Mouse (Mus musculus) 416B (cell line): ENCODE data around the gene Adcy9.
A peak's percentile ranks its signal among the peaks of the same experiment; 100 is the strongest.

Source experiments
- DNase-seq: peaks from one replicate; pipeline ENCODE4 v3.0.0; 2011; ENCODE audit warnings: low read depth

Gene Adcy9

DNA sequence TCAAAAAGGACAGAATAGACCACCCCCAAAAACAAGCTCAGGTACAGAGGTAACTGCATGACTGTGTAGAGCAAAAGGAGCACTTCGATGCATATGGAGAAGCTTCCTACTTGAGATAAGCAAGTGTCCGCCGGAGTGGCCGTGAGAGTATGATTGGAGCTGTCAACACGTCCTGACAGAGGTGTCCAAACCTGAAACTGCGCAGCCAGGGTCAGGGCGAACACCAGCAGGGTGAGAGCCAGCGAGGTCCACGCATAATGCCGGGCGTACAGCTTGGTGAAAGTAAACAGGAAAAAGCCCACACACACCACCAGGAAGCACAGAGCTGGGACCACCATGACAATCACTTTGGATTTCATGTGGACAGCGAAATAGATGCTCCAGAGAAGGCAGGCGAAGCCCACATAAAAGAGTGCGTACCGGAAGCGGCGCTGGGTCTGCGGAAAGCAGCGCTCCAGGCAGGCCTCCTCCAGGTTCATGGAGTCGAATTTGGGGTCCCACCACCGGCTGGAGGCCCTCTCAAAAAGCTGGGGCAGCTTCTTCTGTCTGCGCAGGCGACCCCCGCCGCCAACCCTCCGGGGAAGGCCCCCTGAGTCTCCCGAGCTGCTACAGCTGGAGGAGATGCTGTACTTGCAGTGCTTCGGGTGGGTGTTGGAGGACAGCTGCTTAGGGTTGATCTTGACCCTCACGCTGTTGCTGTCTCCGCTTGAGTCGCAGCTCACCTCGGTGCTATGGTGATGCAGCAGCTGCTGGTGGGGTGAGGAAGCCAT is 1.3 kb downstream of the Adcy9 start:
- DNase-seq, result no peak

DNA sequence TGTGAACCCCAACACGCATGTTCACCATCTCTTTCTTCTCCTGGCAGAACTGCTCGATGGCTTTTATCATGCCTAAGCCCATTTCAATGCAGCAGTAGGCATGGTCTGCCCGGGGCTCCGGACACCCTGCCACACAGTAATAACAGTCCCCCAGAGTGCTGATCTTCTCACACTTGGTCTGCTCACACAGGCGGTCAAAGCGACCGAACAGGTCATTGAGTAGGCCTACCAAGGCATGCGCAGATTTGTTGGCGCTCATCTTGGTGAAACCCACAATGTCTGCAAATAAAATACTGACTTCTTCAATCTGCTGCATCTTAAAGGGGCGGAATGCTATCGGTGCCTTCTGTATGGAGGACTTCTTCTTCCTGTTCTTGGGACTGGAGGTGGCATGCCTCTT is 2.2 kb downstream of the Adcy9 start:
- DNase-seq, result no peak

DNA sequence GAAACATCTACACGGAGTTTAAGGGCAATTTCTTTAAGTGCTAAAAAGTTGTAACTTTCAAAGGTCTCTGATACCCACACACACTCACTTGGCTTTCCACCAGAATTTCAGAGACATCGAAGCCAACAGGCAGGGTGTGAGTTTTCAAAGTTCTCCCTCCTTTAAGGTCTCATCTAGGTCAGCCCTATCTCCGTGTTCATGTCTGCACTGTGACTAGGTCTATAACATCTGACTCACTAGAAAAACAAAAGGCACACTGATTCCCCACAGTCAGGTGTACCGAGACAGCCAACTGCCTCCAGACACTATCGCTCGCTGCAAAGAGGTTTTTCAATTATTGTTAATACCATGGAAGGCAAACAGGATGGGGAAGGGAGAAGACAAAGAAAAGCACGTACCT is 2.8 kb downstream of the Adcy9 start:
- no peak for DNase-seq

DNA sequence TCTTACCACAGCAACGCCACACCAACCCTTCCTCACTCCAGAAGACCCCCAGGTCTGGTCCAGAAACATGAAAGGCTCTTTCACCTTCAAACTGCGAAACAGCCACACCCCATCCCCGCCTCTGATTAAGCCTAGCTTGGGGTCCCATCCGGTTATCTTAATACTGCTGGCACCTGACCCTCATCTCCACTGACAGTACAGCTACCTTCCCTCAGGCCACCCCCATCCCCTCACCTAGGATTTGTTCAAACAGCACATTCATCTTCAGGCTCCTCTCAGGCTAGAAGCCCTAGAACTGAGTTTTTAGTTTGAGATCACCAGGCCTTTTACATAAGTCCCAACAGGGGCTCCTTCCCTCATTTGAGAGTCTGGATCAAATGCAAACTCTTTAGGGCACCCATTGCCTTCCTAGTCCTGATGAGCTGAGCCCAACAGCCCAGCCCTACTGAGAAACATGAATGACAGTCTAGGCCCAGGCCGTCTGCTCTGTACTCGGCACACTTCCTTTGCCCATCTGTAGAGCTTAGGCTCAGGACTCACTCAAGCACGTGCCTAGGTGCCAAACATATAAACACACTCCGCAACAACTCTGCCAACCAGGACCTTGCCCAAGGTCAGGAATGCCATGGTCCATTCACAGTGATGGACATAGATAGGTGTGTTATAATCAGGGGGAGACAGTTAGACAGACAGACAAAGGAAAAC is 5.3 kb downstream of the Adcy9 start:
- no peak for DNase-seq

DNA sequence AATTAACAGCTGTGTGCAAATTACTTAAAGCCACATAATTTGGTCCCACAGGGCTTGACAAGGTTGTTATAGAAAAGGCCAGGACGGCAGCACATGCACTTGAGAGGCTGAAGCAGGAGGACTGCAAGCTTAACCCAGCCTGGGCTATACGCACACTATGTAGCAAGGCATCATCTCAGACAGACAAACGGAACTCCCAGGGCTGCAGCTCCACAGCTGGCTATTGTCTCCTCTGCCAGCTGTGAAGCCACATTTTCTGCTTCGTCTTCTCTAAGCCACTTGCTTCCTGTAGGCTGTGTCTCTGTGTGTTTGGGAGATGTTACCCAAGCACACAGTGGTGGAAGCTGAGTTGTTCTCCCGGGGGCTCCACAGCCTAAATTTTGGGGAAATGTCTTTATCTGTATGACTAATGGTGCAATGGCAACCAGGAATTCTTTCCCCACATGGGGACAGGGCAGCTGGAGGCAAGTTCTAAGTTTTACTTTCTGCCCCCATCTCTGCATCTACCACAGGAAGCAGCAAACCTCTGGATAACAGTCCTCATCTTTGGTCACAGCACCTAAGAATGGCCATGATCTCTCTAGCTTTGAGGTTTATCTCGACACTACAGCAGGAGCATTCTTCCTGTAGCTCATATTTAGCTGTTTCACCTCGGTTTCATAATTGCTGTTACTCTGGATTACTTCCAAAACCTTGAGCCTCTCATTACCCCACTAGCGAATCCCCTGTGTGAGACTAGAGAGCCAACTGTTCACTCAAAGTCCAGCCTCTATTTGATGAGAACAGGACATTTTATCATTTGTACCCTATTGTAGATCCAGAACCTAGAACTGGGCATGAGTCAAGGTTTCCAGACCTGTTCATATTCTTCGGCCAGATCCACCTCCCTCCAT is 6.1 kb downstream of the Adcy9 start:
- DNase-seq, result peak; percentile 98

DNA sequence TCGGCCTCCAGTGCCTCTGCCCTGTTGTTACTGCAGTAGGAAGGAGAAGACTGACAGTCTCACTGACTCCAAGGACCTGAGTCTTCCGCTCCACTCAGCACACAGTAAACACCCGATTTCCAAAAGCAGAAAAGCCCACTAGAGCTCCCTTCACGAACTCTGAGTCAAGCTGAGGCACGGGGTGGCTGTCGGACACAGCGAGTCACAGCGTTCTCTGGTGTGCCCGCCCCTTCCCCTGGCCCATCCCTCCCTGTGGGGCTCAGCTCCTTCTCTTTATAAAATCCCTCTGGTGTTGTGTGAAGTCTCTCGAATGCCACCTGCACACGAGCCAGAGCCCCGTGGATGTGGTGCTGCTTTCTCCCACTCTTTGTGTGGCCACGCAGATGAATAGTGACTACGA is 7.0 kb downstream of the Adcy9 start:
- no peak for DNase-seq

DNA sequence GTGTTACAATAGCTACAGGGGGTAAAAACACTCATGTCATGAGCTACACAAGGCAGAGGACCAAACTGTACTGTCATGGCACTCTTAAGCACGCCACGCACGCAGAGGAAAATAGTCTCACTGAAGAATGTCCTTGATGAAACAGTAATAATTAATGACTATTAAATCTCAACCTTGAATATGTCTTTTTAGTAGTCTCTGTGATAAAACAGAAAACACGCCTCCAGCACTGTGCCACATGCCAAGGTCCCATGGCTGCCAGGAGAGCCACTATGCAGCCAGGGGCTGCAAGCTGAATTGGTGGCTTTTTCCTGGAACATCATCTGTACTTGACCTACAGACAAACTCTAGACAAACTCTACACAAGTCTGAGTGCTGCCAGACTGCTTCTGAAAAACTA is 8.0 kb downstream of the Adcy9 start:
- DNase-seq, result no peak

DNA sequence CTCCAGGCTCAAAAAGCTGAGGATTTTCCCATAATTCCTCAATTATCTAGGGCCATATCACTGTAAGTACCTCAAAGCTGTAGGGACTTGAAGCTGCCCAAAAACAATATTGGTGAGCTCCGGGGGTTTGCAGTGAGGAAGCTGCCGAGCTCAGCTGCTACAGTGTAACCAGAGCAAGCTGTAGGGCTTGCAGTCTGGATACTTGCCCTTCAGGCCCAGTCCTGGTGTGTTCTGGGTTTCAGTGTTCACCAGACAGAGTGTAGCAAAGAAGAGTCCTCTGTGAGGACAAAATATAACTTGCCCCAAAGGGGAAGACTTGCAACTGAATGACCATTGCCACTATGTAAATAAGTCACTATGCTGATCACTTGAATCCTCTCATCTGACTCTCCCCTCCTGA is 9.0 kb downstream of the Adcy9 start:
- no peak for DNase-seq

DNA sequence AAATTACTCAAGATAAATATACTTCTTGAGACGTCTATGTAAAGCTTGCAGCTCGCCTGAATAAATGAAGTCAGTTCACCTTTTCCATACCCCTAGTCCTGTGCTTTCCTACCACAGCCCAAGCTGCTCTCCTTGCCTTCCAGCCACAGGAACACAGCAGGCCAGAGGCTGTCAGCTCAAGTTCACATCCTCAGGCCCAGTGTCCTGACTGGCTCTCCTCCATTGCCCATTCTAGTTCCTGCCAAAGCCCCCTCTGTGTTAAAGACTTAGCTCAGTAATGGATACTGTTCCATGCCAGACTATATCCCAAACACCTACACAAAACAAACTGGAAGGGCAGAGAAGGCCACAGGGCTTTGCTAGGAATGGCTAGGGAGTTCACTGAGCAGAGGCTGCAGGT is 12.8 kb downstream of the Adcy9 start:
- DNase-seq, result no peak

DNA sequence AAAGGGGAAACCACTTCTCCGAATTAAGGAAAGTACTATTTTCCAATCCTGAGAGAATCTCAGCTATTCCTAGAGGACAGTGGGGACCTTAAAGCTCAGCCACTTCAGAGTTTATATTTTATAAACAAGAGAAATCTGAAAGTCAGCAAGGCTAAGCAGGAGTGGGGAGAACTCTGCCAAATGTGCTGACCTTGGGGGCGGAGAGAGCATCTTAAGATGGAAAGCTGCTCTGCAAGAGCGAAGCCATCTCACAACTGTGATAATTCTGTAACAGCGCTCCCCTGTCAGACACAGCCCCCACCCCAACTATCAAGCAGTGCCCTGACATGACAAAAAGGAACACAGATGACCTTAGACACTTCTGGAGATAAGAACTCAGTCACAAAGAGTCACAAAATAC is 13.6 kb downstream of the Adcy9 start:
- DNase-seq, result no peak

DNA sequence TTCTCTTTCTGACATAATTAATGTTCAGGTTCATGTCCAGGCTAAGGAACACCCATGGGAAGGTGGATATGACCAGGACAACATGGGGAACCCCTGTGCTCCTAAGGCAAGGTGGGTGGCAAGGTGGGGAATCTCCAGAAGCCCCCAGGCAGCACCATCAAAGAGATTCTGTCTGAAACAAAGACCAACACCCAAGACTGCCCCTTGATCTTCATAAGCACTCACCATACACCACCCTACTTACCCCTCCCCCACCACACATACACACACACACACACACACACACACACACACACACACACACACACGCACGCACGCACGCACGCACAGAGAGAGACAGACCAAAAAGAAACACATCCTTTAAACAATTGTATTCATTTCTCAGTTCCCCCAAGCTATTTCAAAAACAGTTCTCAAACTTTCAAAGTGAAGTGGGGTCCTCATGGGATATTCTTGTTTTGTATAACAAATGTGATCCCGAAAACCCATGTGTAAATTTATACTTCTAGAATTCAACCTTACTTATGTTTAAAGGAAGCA is 14.2 kb downstream of the Adcy9 start:
- no peak for DNase-seq

DNA sequence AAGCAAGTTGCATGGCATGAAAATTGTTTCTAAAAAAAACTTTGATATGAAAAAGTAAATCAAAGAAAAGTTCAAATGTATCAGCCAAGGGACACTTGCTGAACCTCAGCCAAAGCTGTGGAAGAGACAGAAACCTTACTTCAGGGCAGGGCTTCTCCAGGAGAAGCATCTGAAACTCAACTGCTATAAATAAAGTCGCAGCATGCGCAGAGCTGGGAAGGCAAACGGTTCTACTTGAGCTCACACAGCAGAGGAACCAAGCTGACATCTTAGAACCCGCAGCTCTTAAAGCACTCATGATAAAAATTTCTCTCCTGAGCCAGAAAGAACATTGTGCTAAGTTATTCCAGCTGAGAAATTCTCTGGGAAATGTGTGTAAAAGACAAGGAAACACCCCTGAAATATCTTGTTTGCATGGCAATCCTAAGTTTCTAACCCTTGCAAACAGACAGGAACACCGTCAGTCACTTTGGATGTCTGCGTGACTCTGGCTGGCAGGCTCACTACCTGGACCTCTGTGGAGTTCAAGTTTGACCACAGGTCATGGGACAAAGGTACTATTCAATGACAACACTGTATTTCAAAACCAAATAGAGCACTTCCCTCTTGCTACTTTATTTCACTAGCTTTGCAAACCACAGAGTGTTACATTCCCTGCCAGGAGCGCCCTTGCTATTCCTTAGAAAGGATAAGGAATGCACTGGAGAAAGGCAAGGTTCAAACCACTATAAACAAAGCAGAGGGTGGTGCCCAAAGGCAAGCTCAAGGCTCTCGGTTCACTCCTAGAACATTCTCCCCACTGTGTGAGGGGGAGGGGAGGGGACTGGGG is 15.2 kb downstream of the Adcy9 start:
- DNase-seq, result no peak

DNA sequence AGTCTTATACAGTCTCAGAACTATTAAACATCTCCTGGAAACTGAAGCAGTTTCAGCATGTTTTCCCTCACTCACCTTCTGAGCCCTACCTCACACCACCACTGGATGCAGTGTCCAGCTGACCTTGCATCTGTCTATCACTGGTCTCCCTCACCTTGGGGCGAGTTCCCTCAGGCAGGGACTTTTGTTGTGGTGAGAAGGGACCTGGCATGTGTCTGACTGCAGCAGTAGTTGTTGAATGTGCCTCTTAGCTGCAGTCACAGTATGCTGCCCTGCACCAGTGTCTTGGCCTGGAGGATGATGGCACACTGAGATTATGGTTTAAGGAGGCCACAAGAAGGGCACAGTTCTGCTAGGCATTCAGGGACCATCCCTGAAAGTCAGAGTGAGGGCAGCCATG is 19.2 kb downstream of the Adcy9 start:
- DNase-seq, result no peak

DNA sequence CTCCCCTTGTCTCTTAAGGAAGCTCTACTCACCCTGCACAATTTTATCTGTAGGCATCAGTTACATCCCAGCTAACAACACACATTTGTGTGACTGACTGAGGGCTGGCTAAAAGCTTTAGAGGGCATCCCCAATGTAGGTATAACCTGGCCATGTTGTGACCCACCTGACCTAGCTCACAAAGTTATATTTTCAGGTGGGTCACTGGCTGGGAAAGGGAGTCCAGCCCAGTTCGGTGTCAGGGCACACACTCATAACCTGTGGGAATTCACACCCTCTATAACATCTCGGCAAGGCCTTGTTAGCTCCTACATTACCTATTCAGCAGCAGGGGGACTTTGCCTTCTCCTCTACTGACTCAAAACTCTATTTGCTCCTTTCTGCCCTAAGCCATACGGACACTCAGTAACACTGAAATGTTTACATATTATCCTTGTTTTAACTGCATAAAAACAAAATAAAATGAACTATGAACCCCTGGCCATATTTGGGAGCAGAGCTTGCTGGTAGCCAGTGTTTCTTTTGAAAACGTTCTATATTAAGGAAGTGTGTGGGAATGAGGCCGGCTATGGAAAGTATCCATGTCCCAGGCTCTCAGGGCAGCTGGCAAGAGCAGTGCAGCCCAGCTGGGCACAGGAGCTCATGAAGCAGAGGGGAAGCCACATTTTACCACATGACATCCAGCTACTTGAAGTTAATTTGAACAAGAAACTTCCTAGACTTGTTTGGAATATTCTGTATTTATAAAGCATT is 20.7 kb downstream of the Adcy9 start:
- no peak for DNase-seq

DNA sequence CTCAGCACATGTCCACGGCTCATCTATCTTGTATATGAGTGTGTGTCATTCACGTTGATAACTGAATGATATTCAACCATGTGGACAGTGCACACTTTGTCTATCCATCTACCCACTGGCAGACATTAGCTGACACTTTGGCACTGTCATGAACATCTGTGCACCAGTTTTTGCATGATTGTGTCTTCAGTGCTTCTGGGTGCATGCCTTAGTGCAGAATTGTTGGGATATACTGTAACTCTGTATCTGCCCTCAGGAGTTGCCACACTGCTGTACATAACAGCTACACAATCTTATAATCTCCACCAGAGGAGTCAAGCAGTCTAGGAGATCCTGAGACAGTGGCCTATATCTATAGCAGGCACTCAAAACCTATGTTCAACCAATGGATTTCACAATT is 21.5 kb downstream of the Adcy9 start:
- no peak for DNase-seq

DNA sequence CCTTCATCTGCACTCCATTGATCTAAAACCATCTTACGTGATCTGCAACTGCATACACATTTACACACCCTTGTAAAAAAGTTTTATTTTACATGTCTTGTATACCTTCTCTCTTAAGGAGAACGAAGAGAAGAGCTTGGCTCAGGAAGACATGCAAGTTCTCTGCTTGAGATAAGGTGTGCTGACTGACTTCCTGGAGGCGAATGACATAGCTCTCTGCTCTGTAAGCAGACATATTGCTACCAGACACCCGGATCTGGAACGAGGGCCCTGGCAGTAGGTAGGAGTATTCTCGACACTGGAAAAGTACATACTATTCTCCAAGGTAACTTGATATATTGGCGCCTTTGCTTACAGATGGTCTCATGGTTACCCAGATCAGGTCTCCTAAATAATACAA is 22.7 kb downstream of the Adcy9 start:
- no peak for DNase-seq

DNA sequence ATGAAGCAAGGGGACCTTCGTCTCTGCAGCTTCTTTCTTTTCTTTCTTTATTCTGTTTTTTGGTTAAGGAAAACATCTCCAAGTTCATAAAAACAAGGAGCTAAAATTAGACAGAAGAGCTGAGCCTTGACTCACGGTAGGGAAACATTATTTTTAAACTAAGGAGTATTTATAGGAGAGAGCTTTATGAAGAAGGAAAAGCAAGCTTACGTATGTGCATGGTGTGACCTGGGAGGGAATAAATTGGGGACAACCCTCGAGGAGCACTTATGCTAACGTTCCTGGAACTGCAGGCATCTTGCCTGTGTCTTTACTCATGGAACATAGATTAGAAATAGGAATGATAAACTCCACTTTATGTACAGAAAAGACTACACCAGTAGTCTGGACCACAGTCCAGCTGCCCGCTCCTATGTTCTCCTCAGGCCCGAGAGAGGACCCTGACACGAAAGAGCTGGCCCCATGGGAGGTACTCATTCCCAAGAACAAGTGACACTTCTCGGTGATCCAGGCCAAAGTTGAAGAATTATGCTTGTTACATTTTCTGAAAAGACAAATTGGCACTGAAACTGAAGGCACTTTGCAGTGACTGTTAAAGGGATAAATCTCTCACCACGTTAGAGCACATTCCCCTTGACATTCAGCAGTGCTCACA is 24.5 kb downstream of the Adcy9 start:
- no peak for DNase-seq

DNA sequence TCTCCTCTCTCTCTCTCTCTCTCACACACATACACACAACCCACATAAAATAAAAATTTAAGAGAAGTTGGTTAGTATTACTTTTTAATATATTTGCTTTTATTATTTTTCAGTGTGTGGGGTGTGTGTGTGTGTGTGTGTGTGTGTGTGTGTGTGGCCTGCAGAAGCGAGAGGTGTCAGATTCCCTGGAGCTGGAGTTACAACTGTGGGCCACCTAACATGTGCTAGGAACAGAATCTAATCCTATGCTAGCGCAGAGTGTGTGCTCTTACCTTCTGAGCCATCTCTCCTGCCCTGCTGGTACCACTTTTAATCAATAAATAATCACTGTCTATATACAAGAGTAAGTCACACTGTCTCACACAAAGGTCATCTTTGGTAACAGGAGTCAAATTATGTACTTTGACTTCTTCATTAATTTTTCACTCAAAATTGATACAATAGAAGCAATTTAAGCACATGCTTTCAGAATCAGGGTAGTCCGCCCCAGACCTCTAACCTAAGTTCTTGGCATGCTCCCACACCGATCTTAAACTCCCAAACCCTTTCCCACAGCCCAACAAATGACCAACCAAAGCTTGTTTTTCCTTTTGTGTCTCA is 25.2 kb downstream of the Adcy9 start:
- DNase-seq, result no peak

DNA sequence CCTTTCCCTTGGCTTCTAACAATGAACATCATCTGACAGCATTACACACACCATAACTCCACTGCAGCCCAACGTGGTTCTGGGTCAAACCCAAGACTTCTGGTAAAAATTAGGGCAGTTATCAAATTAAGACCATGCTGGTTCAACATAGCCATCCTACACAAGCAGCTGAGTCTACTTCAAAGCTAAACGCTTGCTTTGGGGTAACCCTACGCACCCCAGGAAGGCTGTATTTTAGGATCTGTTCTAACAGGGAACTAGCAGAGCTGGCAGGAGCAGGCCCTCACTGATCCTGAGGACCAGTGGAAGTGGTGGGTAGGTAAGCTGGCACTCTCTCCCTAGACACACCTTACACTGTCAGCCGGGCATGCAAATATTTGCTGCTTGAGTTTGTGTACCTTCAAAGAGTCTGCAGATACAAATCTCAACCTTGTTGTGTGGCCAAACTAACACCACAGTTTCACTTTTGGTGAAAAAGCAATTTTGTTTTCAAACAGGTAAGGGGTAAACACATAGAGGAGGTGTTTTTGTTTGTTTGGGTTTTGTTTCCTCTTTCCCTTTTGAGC is 36.7 kb downstream of the Adcy9 start:
- peak; percentile 11 for DNase-seq

DNA sequence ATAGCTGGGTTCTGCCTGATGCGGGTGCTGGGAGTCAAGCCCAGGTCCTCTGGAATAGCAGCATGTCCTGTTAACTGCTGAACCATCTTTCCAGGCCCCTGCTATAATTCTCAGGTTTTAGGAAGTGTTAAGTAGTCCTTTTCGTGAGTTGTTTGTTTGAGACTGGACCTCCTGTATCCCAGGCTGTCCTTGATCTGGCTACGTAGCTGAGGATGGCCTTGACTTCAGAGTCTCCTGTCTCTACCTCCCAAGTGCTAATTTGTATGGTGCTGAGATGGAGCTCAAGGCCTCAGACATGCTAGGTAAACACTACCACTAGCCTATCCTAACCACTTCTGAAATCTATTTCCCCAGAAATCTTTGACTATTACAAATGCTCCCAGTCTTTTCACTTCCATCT is 37.9 kb downstream of the Adcy9 start:
- no peak for DNase-seq
